Mouse (Mus musculus): ENCODE results near the gene Palm3. TPM values are rescaled to one million over a fixed set of nuclear protein-coding genes. Genes with fewer than 3 reads are reported as not detected.
A peak's percentile ranks its signal among the peaks of the same experiment; 100 is the strongest.

Palm3 gene
- polyA plus RNA-seq, 1 experiment, result 2.5 TPM

- Histone ChIP-seq H3K4me3 (ENCODE audit: insufficient read depth, low read length) (no peak overlapping the region), H3K4me1 (ENCODE audit: control insufficient read depth, insufficient read depth, low read length) (no peaks in the 10 kb centered on the region), H3K27ac (ENCODE audit: insufficient read depth, low read length) (no peak overlapping the region)
- TF ChIP-seq CTCF (IDR thresholded peaks at IDR 0.05; ENCODE audit: extremely low read depth, insufficient read depth, low read length), result no peak
- TF ChIP-seq POLR2A (IDR thresholded peaks at IDR 0.05; ENCODE audit: extremely low read depth, insufficient read depth, low read length), result no peak
Measured at GRCm38 (mm10) chr8:84057827-84058226, 36.6 kb downstream of the Palm3 start.

DNA sequence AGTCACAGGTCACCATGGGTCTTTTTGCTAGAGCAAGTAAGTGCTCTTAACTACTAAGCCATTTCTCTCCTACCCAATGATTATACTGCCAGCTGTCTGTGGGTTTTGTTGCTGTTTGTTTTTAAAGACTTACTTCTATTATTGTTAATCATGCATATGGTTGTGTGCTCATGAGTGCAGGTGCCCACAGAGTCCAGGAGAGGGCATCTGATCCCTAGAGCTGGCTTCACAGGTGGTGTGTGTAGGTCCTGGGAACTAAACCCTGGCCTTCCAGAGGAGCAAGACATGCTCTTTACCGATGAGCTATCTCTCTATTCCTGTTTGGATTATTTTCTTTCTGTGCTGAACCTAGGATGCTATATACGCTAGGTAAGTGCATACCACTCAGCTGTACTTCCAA lies 38.0 kb downstream of the Palm3 start:
- H3K4me3 ChIP-seq (ENCODE audit: insufficient read depth, low read length), result no peak overlapping the region
- no peak overlapping the region for H3K27ac ChIP-seq (ENCODE audit: insufficient read depth, low read length)
- no peaks in the 10 kb centered on the region for H3K4me1 ChIP-seq (ENCODE audit: control insufficient read depth, insufficient read depth, low read length)
- no peak for TF ChIP-seq CTCF (IDR thresholded peaks at IDR 0.05; ENCODE audit: extremely low read depth, insufficient read depth, low read length)
- no peak for TF ChIP-seq POLR2A (IDR thresholded peaks at IDR 0.05; ENCODE audit: extremely low read depth, insufficient read depth, low read length)

- no peaks in the 10 kb centered on the region for H3K4me1 ChIP-seq (ENCODE audit: control insufficient read depth, insufficient read depth, low read length)
- no peak overlapping the region for H3K27ac ChIP-seq (ENCODE audit: insufficient read depth, low read length)
- TF ChIP-seq POLR2A (IDR thresholded peaks at IDR 0.05; ENCODE audit: extremely low read depth, insufficient read depth, low read length) (no peak), CTCF (IDR thresholded peaks at IDR 0.05; ENCODE audit: extremely low read depth, insufficient read depth, low read length) (no peak)
- no peak overlapping the region for H3K4me3 ChIP-seq (ENCODE audit: insufficient read depth, low read length)
Measured at GRCm38 (mm10) chr8:84060245-84060644, 39.0 kb downstream of the Palm3 start.

DNA sequence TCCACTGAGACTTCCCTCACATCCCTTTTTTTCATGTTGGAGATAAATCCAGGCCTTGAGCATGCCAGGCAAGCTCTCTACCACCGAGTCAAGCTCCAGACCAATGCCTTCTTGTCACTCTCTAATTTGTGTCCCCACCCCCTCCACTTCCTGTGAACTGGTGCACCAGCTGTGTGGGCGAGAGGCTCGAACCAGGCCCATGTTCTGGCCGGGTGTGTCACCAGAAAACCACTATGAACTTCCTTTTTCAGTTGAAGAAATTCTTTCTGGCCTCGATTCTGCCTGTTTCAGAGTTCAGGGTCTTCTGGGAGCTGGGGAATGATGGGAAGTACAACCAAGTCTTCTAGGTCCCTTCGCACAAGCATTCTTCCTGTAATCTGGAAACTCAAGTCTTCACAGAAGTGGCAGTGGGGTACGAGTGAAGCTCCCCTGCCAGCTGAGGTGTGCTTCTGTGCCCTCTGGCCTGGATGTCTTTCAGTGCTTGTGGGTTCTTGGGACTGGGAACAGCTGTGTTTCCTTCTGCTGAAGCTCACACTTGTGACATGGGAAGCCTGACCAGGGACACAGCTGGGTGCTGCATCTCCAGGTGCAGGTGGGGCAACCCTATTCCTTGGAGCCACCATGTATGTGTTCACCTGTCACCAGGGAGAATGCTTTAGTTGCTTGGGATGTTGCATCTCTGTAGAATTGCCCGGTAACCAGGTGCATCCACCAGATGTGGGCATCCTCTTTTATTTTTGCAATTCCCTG lies 42.8 kb downstream of the Palm3 start:
- H3K27ac ChIP-seq (ENCODE audit: insufficient read depth, low read length), result no peak overlapping the region
- H3K4me1 ChIP-seq (ENCODE audit: control insufficient read depth, insufficient read depth, low read length), result peaks cover 2% of the 10 kb centered on the region; the same call in 1 of the 2 replicates
- TF ChIP-seq POLR2A (IDR thresholded peaks at IDR 0.05; ENCODE audit: extremely low read depth, insufficient read depth, low read length) (no peak), CTCF (IDR thresholded peaks at IDR 0.05; ENCODE audit: extremely low read depth, insufficient read depth, low read length) (no peak)
- no peak overlapping the region for H3K4me3 ChIP-seq (ENCODE audit: insufficient read depth, low read length)

DNA sequence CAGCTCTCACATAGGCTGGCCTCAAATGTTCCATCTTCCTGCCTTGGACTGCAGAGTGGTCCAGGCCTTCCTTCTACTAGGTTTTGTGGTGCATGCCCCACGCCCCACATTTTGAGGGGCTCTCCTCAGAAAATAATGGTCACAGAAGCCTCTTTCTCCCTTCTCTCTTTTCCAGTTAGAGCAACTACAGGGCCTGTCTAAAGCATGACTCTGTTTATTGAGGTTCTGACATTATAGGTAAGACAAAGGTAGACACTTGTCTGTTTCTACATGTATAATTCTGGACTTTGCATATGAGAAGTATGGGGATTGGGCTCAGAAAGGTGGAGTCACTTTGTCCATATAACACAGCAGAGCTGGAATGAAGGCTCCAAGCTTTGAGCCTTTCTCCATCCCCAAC lies 43.8 kb downstream of the Palm3 start, which contains the start of gene Gm10643:
TSS of gene Gm10643 (minus strand) at position 101 of the 400 bp plus-strand sequence.
- Histone ChIP-seq H3K4me1 (ENCODE audit: control insufficient read depth, insufficient read depth, low read length) (peaks cover 9% of the 10 kb centered on the region), H3K27ac (ENCODE audit: insufficient read depth, low read length) (0 out of 2 replicates have a peak within 1 kb of the TSS, but pooled peaks have one; percentile 0), H3K4me3 (ENCODE audit: insufficient read depth, low read length) (peak within 1 kb of the TSS; percentile 42)
- TF ChIP-seq POLR2A (IDR thresholded peaks at IDR 0.05; ENCODE audit: extremely low read depth, insufficient read depth, low read length), result no peak
- no peak for TF ChIP-seq CTCF (IDR thresholded peaks at IDR 0.05; ENCODE audit: extremely low read depth, insufficient read depth, low read length)

DNA sequence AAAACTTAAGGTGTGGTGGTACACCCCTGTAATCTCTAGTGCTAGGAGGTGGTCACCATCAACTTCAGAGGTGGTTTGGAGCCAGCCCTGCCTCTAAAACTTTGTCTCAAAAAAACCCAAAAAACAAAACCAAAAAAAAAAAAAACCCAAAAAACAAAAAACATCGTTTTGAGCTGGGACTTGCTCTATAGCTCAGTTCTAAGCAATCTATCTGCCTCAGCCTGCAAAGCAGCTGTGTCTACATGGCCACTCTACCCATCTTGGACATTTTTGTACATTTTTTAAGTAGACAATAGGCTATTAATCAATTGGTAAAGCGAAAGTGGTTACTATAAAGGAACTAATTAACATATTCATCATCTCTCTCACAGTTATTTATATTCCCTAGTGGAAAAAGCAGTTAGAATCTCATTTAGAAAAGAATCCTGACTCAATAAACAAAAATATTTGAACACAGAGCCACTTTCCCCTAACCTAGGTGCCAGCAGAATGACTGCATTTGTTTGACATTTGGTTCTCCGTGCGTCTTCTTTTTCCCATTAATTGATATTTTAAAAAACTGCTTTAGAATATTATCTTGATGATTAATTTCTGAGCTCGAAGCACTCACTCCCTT lies 44.3 kb downstream of the Palm3 start:
- no peak overlapping the region for H3K27ac ChIP-seq (ENCODE audit: insufficient read depth, low read length)
- TF ChIP-seq POLR2A (IDR thresholded peaks at IDR 0.05; ENCODE audit: extremely low read depth, insufficient read depth, low read length), result no peak
- TF ChIP-seq CTCF (IDR thresholded peaks at IDR 0.05; ENCODE audit: extremely low read depth, insufficient read depth, low read length), result no peak

GRCm38 (mm10) chr8:84066291-84066930 lies 45.1 kb downstream of the Palm3 start, which contains the start of gene Rfx1:
Rfx1 (plus strand) TSS chr8:84066834.
- peak within 1 kb of the TSS; percentile 42 for H3K4me3 ChIP-seq (ENCODE audit: insufficient read depth, low read length)
- 0 out of 2 replicates have a peak within 1 kb of the TSS, but pooled peaks have one; percentile 0 for H3K27ac ChIP-seq (ENCODE audit: insufficient read depth, low read length)
- peaks cover 18% of the 10 kb centered on the region for H3K4me1 ChIP-seq (ENCODE audit: control insufficient read depth, insufficient read depth, low read length)
- TF ChIP-seq POLR2A (IDR thresholded peaks at IDR 0.05; ENCODE audit: extremely low read depth, insufficient read depth, low read length) (peak; percentile 97), CTCF (IDR thresholded peaks at IDR 0.05; ENCODE audit: extremely low read depth, insufficient read depth, low read length) (no peak)

More for the DNA sequence above, 44.3 kb downstream of the Palm3 start:
- Histone ChIP-seq H3K4me3 (ENCODE audit: insufficient read depth, low read length) (peak overlapping the region; percentile 42), H3K4me1 (ENCODE audit: control insufficient read depth, insufficient read depth, low read length) (peaks cover 13% of the 10 kb centered on the region)

- TF ChIP-seq CTCF (IDR thresholded peaks at IDR 0.05; ENCODE audit: extremely low read depth, insufficient read depth, low read length), result no peak
- peak; percentile 68 for TF ChIP-seq POLR2A (IDR thresholded peaks at IDR 0.05; ENCODE audit: extremely low read depth, insufficient read depth, low read length)
- peaks cover 20% of the 10 kb centered on the region for H3K4me1 ChIP-seq (ENCODE audit: control insufficient read depth, insufficient read depth, low read length)
- peak overlapping the region; percentile 22 for H3K4me3 ChIP-seq (ENCODE audit: insufficient read depth, low read length)
- no peak overlapping the region for H3K27ac ChIP-seq (ENCODE audit: insufficient read depth, low read length)
Measured at GRCm38 (mm10) chr8:84067047-84067573, 45.8 kb downstream of the Palm3 start.

GRCm38 (mm10) chr8:84067911-84068310 lies 46.6 kb downstream of the Palm3 start:
- TF ChIP-seq POLR2A (IDR thresholded peaks at IDR 0.05; ENCODE audit: extremely low read depth, insufficient read depth, low read length) (no peak), CTCF (IDR thresholded peaks at IDR 0.05; ENCODE audit: extremely low read depth, insufficient read depth, low read length) (no peak)
- H3K27ac ChIP-seq (ENCODE audit: insufficient read depth, low read length), result no peak overlapping the region
- H3K4me3 ChIP-seq (ENCODE audit: insufficient read depth, low read length), result peak overlapping the region; percentile 22
- H3K4me1 ChIP-seq (ENCODE audit: control insufficient read depth, insufficient read depth, low read length), result peaks cover 24% of the 10 kb centered on the region

Data from cortical plate, adult 2 months (tissue).